22 mouse cellular contexts compared by ENCODE assay signal in genomic region chr11:58605228-58605627, GRCm38 (mm10). TPM values are rescaled to one million over a fixed set of nuclear protein-coding genes. Genes with fewer than 3 reads are reported as not detected.
"Had no signal": no experiment of that assay in that cellular context is flagged by ENCODE, and none has a peak within 500 bp of the region (broad histone marks: within the 10 kb centered on the region; RNA-seq: fewer than 3 reads in every experiment).

No protein-coding gene starts in this region.

- H3K4me2 ChIP-seq: kidney, embryonic 15.5 days; midbrain, embryonic 13.5 days; neural tube, embryonic 15.5 days; stomach, embryonic 15.5 days had no signal

- H3K4me1 ChIP-seq: kidney, embryonic 15.5 days; limb, embryonic 10.5 days; midbrain, embryonic 13.5 days; neural tube, embryonic 15.5 days; stomach, embryonic 15.5 days had no signal

- H3K9ac ChIP-seq: kidney, embryonic 15.5 days; liver, embryonic 14.5 days; midbrain, embryonic 13.5 days; neural tube, embryonic 15.5 days; stomach, embryonic 15.5 days had no signal

- H3K4me3 ChIP-seq: kidney, embryonic 15.5 days; left cerebral cortex, adult 2 months; limb, embryonic 10.5 days; midbrain, embryonic 13.5 days; myocyte; neural tube, embryonic 15.5 days; stomach, embryonic 15.5 days had no signal

- ATAC-seq: lung, postnatal 0 days; midbrain, embryonic 13.5 days had no signal

- DNase-seq: kidney, adult 2 months; kidney, postnatal 14 days; lung, adult 2 months; lung, postnatal 36 days; spleen, adult 18-20 months; thymus, postnatal 4 days had no signal

- H3K27ac ChIP-seq: kidney, embryonic 15.5 days; left cerebral cortex, adult 2 months; limb, embryonic 10.5 days; liver, embryonic 14.5 days; midbrain, embryonic 13.5 days; neural tube, embryonic 15.5 days; stomach, embryonic 15.5 days had no signal

- H3K9me3 ChIP-seq: kidney, embryonic 15.5 days; limb, embryonic 10.5 days; midbrain, embryonic 13.5 days; neural tube, embryonic 15.5 days; stomach, embryonic 15.5 days had no signal

- H3K27me3 ChIP-seq: kidney, embryonic 15.5 days; midbrain, embryonic 13.5 days; neural tube, embryonic 15.5 days; stomach, embryonic 15.5 days had no signal

- H3K36me3 ChIP-seq: kidney, embryonic 15.5 days; limb, embryonic 10.5 days; midbrain, embryonic 13.5 days; neural tube, embryonic 15.5 days; stomach, embryonic 15.5 days had no signal

RNA-seq across cellular contexts. Expression of gene Olfr324, which starts 10.3 kb away (rescaled TPM):
- total RNA-seq: layer of hippocampus, adult 8-10 months; layer of hippocampus, postnatal 14 days; left cerebral cortex, adult 2 months; left cerebral cortex, postnatal 14 days; megakaryocyte progenitor cell, adult 5-6 weeks had no signal
- polyA plus RNA-seq: kidney, adult 2 months; kidney, embryonic 15.5 days; large intestine, adult 2 months; limb, embryonic 10.5 days; limb, embryonic 14.5 days; liver, embryonic 14.5 days; lung, adult 2 months; lung, postnatal 0 days; midbrain, embryonic 13.5 days; myocyte; neural tube, embryonic 11.5 days; stomach, embryonic 15.5 days had no signal

RNA-seq across cellular contexts. Expression of gene 2210407C18Rik, which starts 10.6 kb away (rescaled TPM):
- total RNA-seq: layer of hippocampus, adult 8-10 months; layer of hippocampus, postnatal 14 days; left cerebral cortex, adult 2 months; megakaryocyte progenitor cell, adult 5-6 weeks had no signal
- polyA plus RNA-seq: kidney, adult 2 months; kidney, embryonic 15.5 days; limb, embryonic 10.5 days; limb, embryonic 14.5 days; liver, embryonic 14.5 days; lung, adult 2 months; lung, postnatal 0 days; midbrain, embryonic 13.5 days; myocyte; neural tube, embryonic 11.5 days; neural tube, embryonic 15.5 days had no signal

RNA-seq across cellular contexts. Expression of gene Olfr323, which starts 25.1 kb away (rescaled TPM):
- total RNA-seq: layer of hippocampus, adult 8-10 months; layer of hippocampus, postnatal 14 days; left cerebral cortex, adult 2 months; left cerebral cortex, postnatal 14 days; megakaryocyte progenitor cell, adult 5-6 weeks had no signal
- polyA plus RNA-seq: kidney, adult 2 months; kidney, embryonic 15.5 days; limb, embryonic 10.5 days; limb, embryonic 14.5 days; liver, embryonic 14.5 days; lung, adult 2 months; lung, postnatal 0 days; midbrain, embryonic 13.5 days; myocyte; neural tube, embryonic 11.5 days; neural tube, embryonic 15.5 days; stomach, embryonic 15.5 days had no signal

RNA-seq across cellular contexts. Expression of gene Olfr325, which starts 27.7 kb away (rescaled TPM):
- total RNA-seq: layer of hippocampus, adult 8-10 months; layer of hippocampus, postnatal 14 days; left cerebral cortex, adult 2 months; left cerebral cortex, postnatal 14 days; megakaryocyte progenitor cell, adult 5-6 weeks had no signal
- polyA plus RNA-seq: kidney, adult 2 months; kidney, embryonic 15.5 days; large intestine, adult 2 months; limb, embryonic 10.5 days; limb, embryonic 14.5 days; liver, embryonic 14.5 days; lung, adult 2 months; lung, postnatal 0 days; midbrain, embryonic 13.5 days; myocyte; neural tube, embryonic 11.5 days; neural tube, embryonic 15.5 days; stomach, embryonic 15.5 days had no signal

RNA-seq across cellular contexts. Expression of gene Olfr224, which starts 34.9 kb away (rescaled TPM):
- total RNA-seq: layer of hippocampus, adult 8-10 months; layer of hippocampus, postnatal 14 days; left cerebral cortex, adult 2 months; left cerebral cortex, postnatal 14 days; megakaryocyte progenitor cell, adult 5-6 weeks had no signal
- polyA plus RNA-seq: kidney, adult 2 months; kidney, embryonic 15.5 days; large intestine, adult 2 months; limb, embryonic 10.5 days; liver, embryonic 14.5 days; lung, postnatal 0 days; midbrain, embryonic 13.5 days; myocyte; neural tube, embryonic 11.5 days; stomach, embryonic 15.5 days had no signal
